Mouse (Mus musculus): ENCODE measurements at regions not wholly inside any gene's neighbourhood (a gene's known extent, or its start where the extent isn't known, plus 50 kb on each side); places are given as distances from the start of the nearest gene placed in this dataset.

DNA sequence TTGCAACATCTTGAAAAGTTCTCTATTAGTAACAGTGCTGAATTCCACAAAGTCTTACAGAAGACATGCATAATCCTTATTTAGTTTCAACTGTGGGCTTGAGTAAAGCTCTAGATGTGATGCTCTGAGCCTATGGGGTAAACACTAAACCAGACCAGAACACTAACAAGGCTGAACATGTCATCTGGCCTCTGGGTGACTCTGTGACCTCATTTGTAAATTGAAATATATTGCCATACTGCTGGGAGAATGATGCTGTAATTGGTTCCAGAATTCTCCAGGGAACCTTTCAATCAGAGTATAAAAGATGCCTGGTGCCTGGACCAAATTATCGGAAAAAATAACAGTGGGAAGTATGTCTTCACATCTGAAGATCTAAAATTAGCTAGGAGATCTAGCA, 309.9 kb upstream of the Megf9 start:
- no peak overlapping the region for H3K27ac ChIP-seq (ENCODE audit: low read length)
- WGBS: 71% methylated on average over 1 of the region's 1 CpGs

DNA sequence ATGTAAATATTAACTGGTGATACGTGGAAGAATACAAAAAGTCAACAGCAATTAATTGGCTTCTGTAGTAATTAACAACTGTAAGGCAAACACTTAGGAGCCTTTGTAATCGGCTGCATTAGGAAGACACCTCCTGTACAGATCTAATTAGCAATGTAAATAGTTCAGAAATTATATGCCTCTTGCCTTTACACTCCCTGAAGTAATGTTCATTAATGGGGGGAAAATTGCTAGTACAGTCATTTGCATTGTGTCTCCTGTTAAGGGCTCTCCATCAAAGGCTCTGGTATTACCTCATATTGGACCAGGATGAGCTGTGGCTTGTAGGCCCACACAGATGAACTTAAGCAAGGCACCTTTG, 276.1 kb upstream of the Megf9 start:
- Histone ChIP-seq H3K4me3 (replicated peaks; ENCODE audit: low read length) (no peak overlapping the region), H3K4me2 (ENCODE audit: low read depth, low read length) (no peak overlapping the region), H3K27ac (ENCODE audit: low read length) (no peak overlapping the region), H3K27me3 (ENCODE audit: control insufficient read depth, insufficient read depth, low read length) (no peaks in the 10 kb centered on the region), H3K36me3 (ENCODE audit: control insufficient read depth, insufficient read depth, low read length) (no peaks in the 10 kb centered on the region), H3K9me3 (replicated peaks; ENCODE audit: control insufficient read depth, low read length) (no peaks in the 10 kb centered on the region), H3K9ac (ENCODE audit: low read length) (no peak overlapping the region), H3K4me1 (ENCODE audit: control insufficient read depth, insufficient read depth, low read length) (no peaks in the 10 kb centered on the region)
- WGBS: 63% methylated on average over 2 of the region's 2 CpGs
- ATAC-seq (ENCODE audit: insufficient read depth, low FRiP score): no peak

More for the DNA sequence above, 309.9 kb upstream of the Megf9 start:
- Histone ChIP-seq H3K4me3 (replicated peaks; ENCODE audit: low read length) (no peak overlapping the region), H3K4me1 (ENCODE audit: control insufficient read depth, insufficient read depth, low read length) (no peaks in the 10 kb centered on the region), H3K9me3 (replicated peaks; ENCODE audit: control insufficient read depth, low read length) (no peaks in the 10 kb centered on the region), H3K4me2 (ENCODE audit: low read depth, low read length) (no peak overlapping the region), H3K27me3 (ENCODE audit: control insufficient read depth, insufficient read depth, low read length) (no peaks in the 10 kb centered on the region), H3K36me3 (ENCODE audit: control insufficient read depth, insufficient read depth, low read length) (no peaks in the 10 kb centered on the region), H3K9ac (ENCODE audit: low read length) (no peak overlapping the region)
- ATAC-seq (ENCODE audit: insufficient read depth, low FRiP score): no peak

DNA sequence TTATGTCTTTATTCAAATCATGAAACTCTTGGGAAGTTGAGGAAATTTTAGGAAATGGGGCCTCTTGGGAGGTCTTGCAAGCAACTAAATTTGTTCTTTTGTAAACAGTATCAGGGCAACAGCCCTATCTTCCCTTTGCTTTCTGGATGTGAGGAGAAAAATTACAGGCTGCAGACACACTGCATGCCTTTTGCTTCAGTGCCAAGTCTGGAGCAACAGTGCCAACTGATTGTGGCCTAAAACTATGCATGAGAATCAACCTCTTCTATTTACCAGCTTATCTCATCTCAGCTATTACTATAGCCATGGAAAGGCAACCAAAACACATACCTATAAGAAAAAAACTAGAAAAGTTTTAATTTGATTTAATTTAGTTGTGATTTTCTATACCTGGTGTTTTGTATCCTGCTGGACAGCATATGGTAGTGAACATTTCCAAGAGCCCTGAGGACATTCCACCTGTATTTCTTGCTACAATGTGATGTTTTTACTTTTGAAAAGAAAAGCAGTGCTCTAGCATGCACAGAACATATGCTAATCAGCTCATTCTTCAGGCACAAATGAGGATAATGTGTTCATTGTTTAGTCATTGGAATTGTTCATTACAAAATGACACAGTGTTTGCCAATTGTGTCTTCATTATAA, 275.6 kb upstream of the Megf9 start:
- no peak overlapping the region for H3K27ac ChIP-seq (ENCODE audit: low read length)
- no peaks in the 10 kb centered on the region for H3K4me1 ChIP-seq (ENCODE audit: control insufficient read depth, insufficient read depth, low read length)
- no peaks in the 10 kb centered on the region for H3K36me3 ChIP-seq (ENCODE audit: control insufficient read depth, insufficient read depth, low read length)
- no peak overlapping the region for H3K9ac ChIP-seq (ENCODE audit: low read length)
- H3K27me3 ChIP-seq (ENCODE audit: control insufficient read depth, insufficient read depth, low read length): no peaks in the 10 kb centered on the region
- no peak for ATAC-seq (ENCODE audit: insufficient read depth, low FRiP score)
- H3K4me3 ChIP-seq (replicated peaks; ENCODE audit: low read length): no peak overlapping the region
- H3K4me2 ChIP-seq (ENCODE audit: low read depth, low read length): no peak overlapping the region
- no peaks in the 10 kb centered on the region for H3K9me3 ChIP-seq (replicated peaks; ENCODE audit: control insufficient read depth, low read length)

DNA sequence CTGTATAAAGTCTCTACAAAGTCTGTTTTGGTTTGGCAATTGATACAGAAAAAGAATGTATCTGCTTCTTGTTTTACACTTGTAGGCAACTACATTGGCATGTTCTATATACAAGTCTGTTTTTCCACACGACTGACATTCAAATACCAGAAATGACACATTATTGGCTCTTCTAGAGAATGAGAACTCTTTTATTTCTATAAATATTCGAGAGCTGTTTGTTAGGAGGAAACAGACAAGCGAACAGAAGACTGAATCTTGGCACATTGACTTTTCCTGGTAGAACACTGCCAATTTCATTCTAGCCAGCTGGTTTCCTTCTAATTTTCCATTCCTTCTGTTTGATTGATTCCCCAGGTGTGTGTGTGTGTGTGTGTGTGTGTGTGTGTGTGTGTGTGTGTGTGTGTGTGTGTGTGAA, 270.1 kb upstream of the Megf9 start:
- Histone ChIP-seq H3K9ac (ENCODE audit: low read length) (no peak overlapping the region), H3K4me1 (ENCODE audit: control insufficient read depth, insufficient read depth, low read length) (no peaks in the 10 kb centered on the region), H3K27ac (ENCODE audit: low read length) (no peak overlapping the region), H3K36me3 (ENCODE audit: control insufficient read depth, insufficient read depth, low read length) (no peaks in the 10 kb centered on the region), H3K9me3 (replicated peaks; ENCODE audit: control insufficient read depth, low read length) (no peaks in the 10 kb centered on the region), H3K4me3 (replicated peaks; ENCODE audit: low read length) (no peak overlapping the region), H3K4me2 (ENCODE audit: low read depth, low read length) (no peak overlapping the region), H3K27me3 (ENCODE audit: control insufficient read depth, insufficient read depth, low read length) (no peaks in the 10 kb centered on the region)
- no peak for ATAC-seq (ENCODE audit: insufficient read depth, low FRiP score)
- 54% methylated on average over 3 of the region's 3 CpGs for WGBS

DNA sequence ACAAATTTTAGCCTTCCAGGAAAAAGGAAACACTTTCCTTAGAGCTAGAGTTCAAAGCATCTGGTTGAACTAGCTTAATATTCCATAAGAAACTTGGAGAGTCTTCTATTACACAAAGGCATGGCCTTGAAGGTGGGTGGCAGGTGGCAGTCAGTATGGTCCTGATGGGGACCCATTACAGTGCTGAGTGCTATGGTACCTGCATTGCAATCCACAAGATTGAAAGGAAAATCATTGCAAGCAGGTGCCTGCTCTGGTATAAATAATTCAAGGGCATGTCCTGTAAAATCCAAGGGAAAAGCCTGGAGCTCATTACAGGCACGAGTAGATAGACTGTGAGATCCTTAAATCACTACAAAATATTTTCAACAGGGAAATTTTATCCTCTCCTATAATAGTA, 263.7 kb upstream of the Megf9 start:
- H3K4me3 ChIP-seq (replicated peaks; ENCODE audit: low read length): no peak overlapping the region
- no peaks in the 10 kb centered on the region for H3K36me3 ChIP-seq (ENCODE audit: control insufficient read depth, insufficient read depth, low read length)
- H3K27me3 ChIP-seq (ENCODE audit: control insufficient read depth, insufficient read depth, low read length): no peaks in the 10 kb centered on the region
- H3K27ac ChIP-seq (ENCODE audit: low read length): no peak overlapping the region
- H3K9ac ChIP-seq (ENCODE audit: low read length): no peak overlapping the region
- H3K9me3 ChIP-seq (replicated peaks; ENCODE audit: control insufficient read depth, low read length): no peaks in the 10 kb centered on the region
- H3K4me1 ChIP-seq (ENCODE audit: control insufficient read depth, insufficient read depth, low read length): no peaks in the 10 kb centered on the region
- H3K4me2 ChIP-seq (ENCODE audit: low read depth, low read length): no peak overlapping the region
- ATAC-seq (ENCODE audit: insufficient read depth, low FRiP score): no peak
- 60% methylated on average over 1 of the region's 1 CpGs for WGBS

DNA sequence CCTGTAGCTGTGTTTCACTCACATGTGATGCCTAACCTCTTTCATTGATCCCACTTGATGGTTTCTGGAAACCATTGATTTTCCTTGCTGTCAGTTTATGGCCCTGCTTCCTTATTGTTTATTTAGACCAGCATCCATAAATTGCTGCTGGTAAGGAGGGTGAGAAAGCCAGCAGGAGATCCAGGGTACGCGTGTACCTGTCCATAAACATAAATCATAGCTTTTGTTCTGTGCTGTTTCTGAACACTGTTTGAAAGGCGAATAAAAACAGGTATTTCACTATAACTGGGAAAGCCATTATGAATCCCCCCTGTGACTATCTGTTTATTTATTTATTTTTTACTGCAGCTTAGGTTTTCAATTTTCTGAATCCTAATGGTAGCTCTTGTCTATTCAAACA, 263.1 kb upstream of the Megf9 start:
- Histone ChIP-seq H3K4me2 (ENCODE audit: low read depth, low read length) (no peak overlapping the region), H3K9ac (ENCODE audit: low read length) (no peak overlapping the region), H3K36me3 (ENCODE audit: control insufficient read depth, insufficient read depth, low read length) (no peaks in the 10 kb centered on the region), H3K4me3 (replicated peaks; ENCODE audit: low read length) (no peak overlapping the region), H3K27me3 (ENCODE audit: control insufficient read depth, insufficient read depth, low read length) (no peaks in the 10 kb centered on the region), H3K27ac (ENCODE audit: low read length) (no peak overlapping the region), H3K9me3 (replicated peaks; ENCODE audit: control insufficient read depth, low read length) (no peaks in the 10 kb centered on the region), H3K4me1 (ENCODE audit: control insufficient read depth, insufficient read depth, low read length) (no peaks in the 10 kb centered on the region)
- no peak for ATAC-seq (ENCODE audit: insufficient read depth, low FRiP score)
- 66% methylated on average over 3 of the region's 3 CpGs for WGBS

DNA sequence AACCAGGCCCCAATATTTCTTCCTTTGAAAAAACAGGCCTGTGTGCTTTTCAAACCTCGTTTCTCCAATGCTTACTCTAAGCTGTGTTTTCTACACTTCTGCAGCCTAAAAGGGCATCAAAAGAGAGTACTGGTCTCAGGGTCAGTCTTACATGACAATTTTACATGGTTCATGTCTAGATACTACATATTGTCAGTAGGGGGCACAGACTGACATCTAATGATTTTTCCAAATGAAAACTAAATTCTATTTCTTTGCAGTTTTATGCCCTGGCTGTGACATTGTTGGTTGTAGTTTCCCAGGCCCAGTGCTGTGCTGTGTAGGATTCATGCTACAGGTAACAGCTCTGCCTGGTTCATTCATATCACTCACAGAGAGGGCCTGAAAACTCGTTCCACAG, 248.7 kb upstream of the Megf9 start:
- H3K27me3 ChIP-seq (ENCODE audit: control insufficient read depth, insufficient read depth, low read length): no peaks in the 10 kb centered on the region
- WGBS: 38% methylated on average over 2 of the region's 2 CpGs

DNA sequence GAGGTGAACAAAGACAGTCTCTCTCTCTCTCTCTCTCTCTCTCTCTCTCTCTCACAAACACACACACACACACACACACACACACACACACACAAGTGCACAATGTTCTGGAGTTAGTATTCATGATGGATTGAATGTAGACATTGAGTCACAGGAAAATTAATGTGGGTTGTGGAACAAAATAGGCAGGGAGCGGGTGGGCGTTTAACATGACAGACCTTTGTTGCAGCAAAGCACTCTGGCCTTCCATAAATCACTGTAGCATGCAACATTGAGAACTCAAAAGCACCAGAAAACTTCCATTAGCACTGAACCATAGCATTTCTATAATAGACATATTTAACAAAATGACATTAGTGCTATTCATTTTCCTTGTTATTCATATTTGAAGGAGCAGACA, 246.8 kb upstream of the Megf9 start:
- Histone ChIP-seq H3K9me3 (replicated peaks; ENCODE audit: control insufficient read depth, low read length) (no peaks in the 10 kb centered on the region), H3K4me1 (ENCODE audit: control insufficient read depth, insufficient read depth, low read length) (no peaks in the 10 kb centered on the region), H3K27ac (ENCODE audit: low read length) (no peak overlapping the region), H3K9ac (ENCODE audit: low read length) (no peak overlapping the region), H3K4me2 (ENCODE audit: low read depth, low read length) (no peak overlapping the region), H3K36me3 (ENCODE audit: control insufficient read depth, insufficient read depth, low read length) (no peaks in the 10 kb centered on the region), H3K27me3 (ENCODE audit: control insufficient read depth, insufficient read depth, low read length) (no peaks in the 10 kb centered on the region), H3K4me3 (replicated peaks; ENCODE audit: low read length) (no peak overlapping the region)
- ATAC-seq (ENCODE audit: insufficient read depth, low FRiP score): no peak
- WGBS: 37% methylated on average over 2 of the region's 2 CpGs

More for the DNA sequence above, 248.7 kb upstream of the Megf9 start:
- no peak overlapping the region for H3K4me3 ChIP-seq (replicated peaks; ENCODE audit: low read length)
- ATAC-seq (ENCODE audit: insufficient read depth, low FRiP score): no peak
- no peaks in the 10 kb centered on the region for H3K36me3 ChIP-seq (ENCODE audit: control insufficient read depth, insufficient read depth, low read length)
- no peak overlapping the region for H3K9ac ChIP-seq (ENCODE audit: low read length)
- no peaks in the 10 kb centered on the region for H3K9me3 ChIP-seq (replicated peaks; ENCODE audit: control insufficient read depth, low read length)
- H3K27ac ChIP-seq (ENCODE audit: low read length): no peak overlapping the region
- H3K4me2 ChIP-seq (ENCODE audit: low read depth, low read length): no peak overlapping the region
- H3K4me1 ChIP-seq (ENCODE audit: control insufficient read depth, insufficient read depth, low read length): no peaks in the 10 kb centered on the region

DNA sequence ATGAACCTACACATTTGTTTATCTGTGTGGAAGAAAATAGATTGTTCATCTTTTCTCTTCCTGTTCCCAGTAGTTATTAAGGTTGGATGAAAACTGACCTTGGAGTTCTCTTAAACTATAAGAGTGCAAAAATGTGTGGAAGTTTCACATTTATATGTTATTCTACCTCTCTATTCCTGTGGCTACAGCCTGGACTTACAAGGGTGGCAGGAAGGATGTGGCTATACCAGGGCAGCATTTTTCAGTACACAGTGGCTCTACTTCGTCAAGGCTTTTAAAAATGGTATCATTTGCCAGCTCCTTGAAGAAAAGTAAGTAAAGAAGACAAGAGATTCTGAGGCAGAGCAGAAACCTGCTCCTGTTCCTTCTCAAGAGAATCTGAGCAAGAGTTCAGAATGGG, 241.5 kb upstream of the Megf9 start:
- H3K4me1 ChIP-seq (ENCODE audit: control insufficient read depth, insufficient read depth, low read length): no peaks in the 10 kb centered on the region
- ATAC-seq (ENCODE audit: insufficient read depth, low FRiP score): no peak
- 67% methylated on average over 1 of the region's 1 CpGs for WGBS
- H3K27ac ChIP-seq (ENCODE audit: low read length): no peak overlapping the region
- no peaks in the 10 kb centered on the region for H3K36me3 ChIP-seq (ENCODE audit: control insufficient read depth, insufficient read depth, low read length)
- H3K4me2 ChIP-seq (ENCODE audit: low read depth, low read length): no peak overlapping the region
- no peak overlapping the region for H3K4me3 ChIP-seq (replicated peaks; ENCODE audit: low read length)
- no peaks in the 10 kb centered on the region for H3K9me3 ChIP-seq (replicated peaks; ENCODE audit: control insufficient read depth, low read length)
- H3K9ac ChIP-seq (ENCODE audit: low read length): no peak overlapping the region
- no peaks in the 10 kb centered on the region for H3K27me3 ChIP-seq (ENCODE audit: control insufficient read depth, insufficient read depth, low read length)

DNA sequence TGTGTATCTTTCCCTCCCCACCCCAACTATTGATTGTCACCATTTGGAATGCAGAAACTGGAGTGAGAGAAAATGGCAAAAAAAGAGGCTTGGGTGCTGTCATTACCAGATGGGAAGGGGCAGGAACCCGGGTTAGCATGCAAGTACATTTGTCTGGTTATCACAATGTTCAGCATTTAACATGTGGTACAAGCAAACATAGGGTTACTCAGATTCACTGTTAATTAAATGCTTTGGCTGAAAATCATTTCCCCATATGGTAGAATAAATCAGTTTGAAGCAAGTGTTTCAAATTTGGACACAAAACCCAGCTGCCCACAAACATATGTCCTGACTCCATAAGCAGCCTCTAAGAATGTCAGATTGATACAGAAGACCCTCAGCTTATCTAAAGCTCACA, 208.6 kb upstream of the Megf9 start:
- Histone ChIP-seq H3K4me2 (ENCODE audit: low read depth, low read length) (no peak overlapping the region), H3K27ac (ENCODE audit: low read length) (no peak overlapping the region), H3K36me3 (ENCODE audit: control insufficient read depth, insufficient read depth, low read length) (no peaks in the 10 kb centered on the region), H3K4me3 (replicated peaks; ENCODE audit: low read length) (no peak overlapping the region), H3K9ac (ENCODE audit: low read length) (no peak overlapping the region), H3K9me3 (replicated peaks; ENCODE audit: control insufficient read depth, low read length) (no peaks in the 10 kb centered on the region), H3K27me3 (ENCODE audit: control insufficient read depth, insufficient read depth, low read length) (no peaks in the 10 kb centered on the region), H3K4me1 (ENCODE audit: control insufficient read depth, insufficient read depth, low read length) (no peaks in the 10 kb centered on the region)
- no peak for ATAC-seq (ENCODE audit: insufficient read depth, low FRiP score)
- 69% methylated on average over 1 of the region's 1 CpGs for WGBS

All from stomach, embryonic 16.5 days (tissue).